Mouse (Mus musculus) brain, embryonic 14.5 days (tissue): ENCODE measurements at regions not wholly inside any gene's neighbourhood (a gene's known extent, or its start where the extent isn't known, plus 50 kb on each side); places are given as distances from the start of the nearest gene placed in this dataset.
"Not testable (repeated sequence)": the region's sequence is repeated elsewhere in the genome, so short reads cannot be mapped to it uniquely, and the experiment has no call there.

ENCODE experiments used
- CTCF ChIP-seq: fragments of 200-500 bp; IDR thresholded peaks from 2 replicates; pipeline ENCODE4 v1.5.1; 2012; ENCODE audit warnings: inconsistent platforms, mild to moderate bottlenecking, moderate library complexity, borderline replicate concordance; ENCODE audit not compliant: insufficient read depth, insufficient read length; ENCODE audit errors: extremely low read depth
- POLR2A ChIP-seq: fragments of 200-500 bp; IDR thresholded peaks from 2 replicates; pipeline ENCODE4 v1.6.1; 2012; ENCODE audit warnings: mild to moderate bottlenecking, inconsistent platforms, borderline replicate concordance; ENCODE audit not compliant: poor library complexity, insufficient read depth, insufficient read length, severe bottlenecking; ENCODE audit errors: extremely low read depth

GRCm38 (mm10) chr3:46687680-46688420 is 239.8 kb upstream of the Pabpc4l start:
- not testable (repeated sequence) for TF ChIP-seq CTCF, POLR2A
